ENCODE assay signal across 8 mouse cellular contexts in genomic region chr13:111936081-111936857, GRCm38 (mm10).
DNase-seq lines count a peak whose midpoint lies in the region; ATAC-seq and TF ChIP-seq lines count a peak whose summit lies in the region.

No protein-coding gene starts in this region.

- ATAC-seq in embryonic facial prominence, embryonic 11.5 days (replicated peaks; ENCODE audit: insufficient number of reproducible peaks, low FRiP score, low TSS enrichment, low read depth) = peak; percentile 52; the same call in 1 of the 2 replicates
- peak; percentile 93 for ATAC-seq in hematopoietic stem cell, adult 5-6 weeks (replicated peaks in 1 of 2; ENCODE audit: insufficient read depth in 1 of 2, low FRiP score in 2 of 2, low TSS enrichment in 1 of 2, low read depth in 1 of 2, poor library complexity in 2 of 2, severe bottlenecking in 2 of 2)
- peak; percentile 83 for ATAC-seq in megakaryocyte, adult 5-6 weeks (ENCODE audit: poor library complexity, severe bottlenecking)
- ATAC-seq in stomach, embryonic 16.5 days (ENCODE audit: insufficient read depth, low FRiP score) = no peak

- no peaks in the 10 kb centered on the region for H3K27me3 ChIP-seq in ES-Bruce4 (ENCODE audit: control insufficient read depth, insufficient read depth, low read length, poor library complexity, severe bottlenecking)
- no peaks in the 10 kb centered on the region for H3K27me3 ChIP-seq in embryonic facial prominence, embryonic 11.5 days (ENCODE audit: control insufficient read depth, insufficient read depth, low read length)
- no peaks in the 10 kb centered on the region for H3K27me3 ChIP-seq in stomach, embryonic 16.5 days (ENCODE audit: control insufficient read depth, insufficient read depth, low read length)

- no peak for TF ChIP-seq POLR2A in ES-Bruce4 (IDR thresholded peaks at IDR 0.05; ENCODE audit: insufficient read depth, low read length)

- no peak for TF ChIP-seq EP300 in ES-Bruce4 (IDR thresholded peaks at IDR 0.05; ENCODE audit: insufficient read depth, low read depth, low read length)

- peaks cover 11% of the 10 kb centered on the region for H3K4me1 ChIP-seq in ES-Bruce4 (ENCODE audit: control insufficient read depth, insufficient read depth, low read length)
- H3K4me1 ChIP-seq in embryonic facial prominence, embryonic 11.5 days (ENCODE audit: control insufficient read depth, insufficient read depth, low read length) = no peaks in the 10 kb centered on the region; the same call in 1 of the 2 replicates
- H3K4me1 ChIP-seq in stomach, embryonic 16.5 days (ENCODE audit: control insufficient read depth, insufficient read depth, low read length) = peaks cover 36% of the 10 kb centered on the region

- H3K36me3 ChIP-seq in ES-Bruce4 (ENCODE audit: control insufficient read depth, insufficient read depth, low read length, poor library complexity, severe bottlenecking) = no peaks in the 10 kb centered on the region
- H3K36me3 ChIP-seq in embryonic facial prominence, embryonic 11.5 days (replicated peaks; ENCODE audit: control insufficient read depth, insufficient read depth, low read depth, low read length) = no peaks in the 10 kb centered on the region
- no peaks in the 10 kb centered on the region for H3K36me3 ChIP-seq in stomach, embryonic 16.5 days (ENCODE audit: control insufficient read depth, insufficient read depth, low read length)

- no peak for TF ChIP-seq CTCF in ES-Bruce4 (IDR thresholded peaks at IDR 0.05; ENCODE audit: low read depth, low read length)

- H3K9me3 ChIP-seq in ES-Bruce4 (replicated peaks; ENCODE audit: control insufficient read depth, insufficient read depth, low read length, poor library complexity, severe bottlenecking) = no peaks in the 10 kb centered on the region
- H3K9me3 ChIP-seq in embryonic facial prominence, embryonic 11.5 days (replicated peaks; ENCODE audit: control insufficient read depth, low read length) = no peaks in the 10 kb centered on the region
- no peaks in the 10 kb centered on the region for H3K9me3 ChIP-seq in stomach, embryonic 16.5 days (replicated peaks; ENCODE audit: control insufficient read depth, low read length)

- H3K4me2 ChIP-seq in embryonic facial prominence, embryonic 11.5 days (ENCODE audit: low read depth, low read length) = no peak overlapping the region
- no peak overlapping the region for H3K4me2 ChIP-seq in stomach, embryonic 16.5 days (ENCODE audit: low read depth, low read length)

- DNase-seq in B cell, adult 2 months = peak; percentile 86 to 88
- no peak for DNase-seq in embryonic facial prominence, embryonic 11.5 days (ENCODE audit: low spot score)
- peak; percentile 37 to 62 for DNase-seq in kidney, postnatal 4 days
- no peak for DNase-seq in urinary bladder, postnatal 10 days (ENCODE audit: low spot score)

- H3K9ac ChIP-seq in ES-Bruce4 (ENCODE audit: low read depth, poor library complexity, severe bottlenecking) = no peak overlapping the region
- H3K9ac ChIP-seq in embryonic facial prominence, embryonic 11.5 days (replicated peaks; ENCODE audit: low read length) = no peak overlapping the region
- H3K9ac ChIP-seq in stomach, embryonic 16.5 days (ENCODE audit: low read length) = no peak overlapping the region

- WGBS in embryonic facial prominence, embryonic 11.5 days = 65% methylated on average over 9 of the region's 9 CpGs
- 62% methylated on average over 9 of the region's 9 CpGs for whole genome bisulfite sequencing in stomach, embryonic 16.5 days

- H3K4me3 ChIP-seq in ES-Bruce4 (ENCODE audit: low read depth, low read length) = no peak overlapping the region
- H3K4me3 ChIP-seq in embryonic facial prominence, embryonic 11.5 days (ENCODE audit: low read depth, low read length) = no peak overlapping the region
- H3K4me3 ChIP-seq in stomach, embryonic 16.5 days (replicated peaks; ENCODE audit: low read length) = no peak overlapping the region

- H3K27ac ChIP-seq in ES-Bruce4 (ENCODE audit: insufficient read depth, low read length) = 0 out of 2 replicates have a peak overlapping the region, but pooled peaks have one; percentile 1
- no peak overlapping the region for H3K27ac ChIP-seq in embryonic facial prominence, embryonic 11.5 days (replicated peaks; ENCODE audit: low read depth, low read length)
- H3K27ac ChIP-seq in stomach, embryonic 16.5 days (ENCODE audit: low read length) = peak overlapping the region; percentile 68

Comparison
In these comparisons a context has a peak if more than half of its experiments do, and no peak if none do; other contexts are left out.
1. DNase-seq: peak in B cell, adult 2 months (2 of 2) and kidney, postnatal 4 days (2 of 2); none in embryonic facial prominence, embryonic 11.5 days (single experiment) and urinary bladder, postnatal 10 days (single experiment).